Mouse (Mus musculus) intestine, embryonic 16.5 days (tissue): ENCODE measurements around the gene Lef1. TPM values are rescaled to one million over a fixed set of nuclear protein-coding genes. Genes with fewer than 3 reads are reported as not detected.

ENCODE experiments used
- ATAC-seq: fragments of 200-750 bp; cut with Nextera tagmentation; 2 replicates; pipeline ENCODE4 v1.8.0; 2017; ENCODE audit warnings: moderate TSS enrichment, moderate library complexity
- H3K27ac ChIP-seq: fragments of 300-500 bp; sonication (generic); 2 replicates; pipeline ENCODE4 v1.5.1; 2014; ENCODE audit warnings: mild to moderate bottlenecking, low read length
- H3K27me3 ChIP-seq: fragments of 300-500 bp; sonication (generic); replicated peaks from 2 replicates; pipeline ENCODE4 v1.6.1; 2014; ENCODE audit warnings: low read length, control low read depth, mixed read lengths; ENCODE audit not compliant: control insufficient read depth, insufficient read depth
- H3K36me3 ChIP-seq: fragments of 300-500 bp; sonication (generic); 2 replicates; pipeline ENCODE4 v1.6.1; 2014; ENCODE audit warnings: low read length, control low read depth; ENCODE audit not compliant: control insufficient read depth, insufficient read depth
- H3K4me1 ChIP-seq: fragments of 300-500 bp; sonication (generic); 2 replicates; pipeline ENCODE4 v1.6.1; 2014; ENCODE audit warnings: low read length, control low read depth, mixed read lengths; ENCODE audit not compliant: control insufficient read depth, insufficient read depth
- H3K4me2 ChIP-seq: fragments of 300-500 bp; sonication (generic); 2 replicates; pipeline ENCODE4 v1.6.1; 2014; ENCODE audit warnings: low read depth, low read length, control low read depth
- H3K4me3 ChIP-seq: fragments of 300-500 bp; sonication (generic); 2 replicates; pipeline ENCODE4 v1.5.1; 2014; ENCODE audit warnings: mild to moderate bottlenecking, low read length
- H3K9ac ChIP-seq: fragments of 300-500 bp; sonication (generic); 2 replicates; pipeline ENCODE4 v1.6.1; 2014; ENCODE audit warnings: low read depth, low read length
- H3K9me3 ChIP-seq: fragments of 300-500 bp; sonication (generic); 2 replicates; pipeline ENCODE4 v1.6.1; 2016; ENCODE audit warnings: low read length, control low read depth; ENCODE audit not compliant: control insufficient read depth
- WGBS: fragments of 180-500 bp; shearing (Covaris S2); extraction: QIAGEN DNeasy Blood & Tissue Kit; methylation state at CpG from one replicate; pipeline ENCODE4 v1.1.7; 2014; 5-methylcytosine and 5-hydroxymethylcytosine counted together
- polyA plus RNA-seq: library from polyadenylated mRNA; unstranded; fragments of >200 nt; fragmentation: Nextera tagmentation; extraction: Ambion mirVana; gene quantifications from 2 replicates; pipeline ENCODE4 v1.2.1, GENCODE M21; 2015

Gene Lef1
- polyA plus RNA-seq, 1 experiment from 2014 or later: 0.31 TPM

- H3K9ac ChIP-seq: no peak overlapping the region
- 0 out of 2 replicates have a peak, but pooled peaks cover 6% of the 10 kb centered on the region for H3K36me3 ChIP-seq
- H3K27me3 ChIP-seq: no peaks in the 10 kb centered on the region
- no peak for ATAC-seq
- no peaks in the 10 kb centered on the region for H3K9me3 ChIP-seq
- no peak overlapping the region for H3K4me3 ChIP-seq
- peaks cover 12% of the 10 kb centered on the region for H3K4me1 ChIP-seq
- H3K27ac ChIP-seq: no peak overlapping the region
- H3K4me2 ChIP-seq: no peak overlapping the region
- 88% methylated on average over 6 of the region's 6 CpGs for WGBS
These were observed 137.2 kb downstream of the Lef1 start for GRCm38 (mm10) chr3:131247447-131247846.

GRCm38 (mm10) chr3:131247851-131248250 lies 137.6 kb downstream of the Lef1 start:
- H3K9ac ChIP-seq: no peak overlapping the region
- H3K4me3 ChIP-seq: no peak overlapping the region
- H3K9me3 ChIP-seq: no peaks in the 10 kb centered on the region
- H3K4me2 ChIP-seq: no peak overlapping the region
- 0 out of 2 replicates have a peak, but pooled peaks cover 6% of the 10 kb centered on the region for H3K36me3 ChIP-seq
- WGBS: 77% methylated on average over 5 of the region's 5 CpGs
- peaks cover 12% of the 10 kb centered on the region for H3K4me1 ChIP-seq
- no peak overlapping the region for H3K27ac ChIP-seq
- ATAC-seq: no peak
- no peaks in the 10 kb centered on the region for H3K27me3 ChIP-seq

- no peak for ATAC-seq
- no peak overlapping the region for H3K27ac ChIP-seq
- no peaks in the 10 kb centered on the region; the same call in 1 of the 2 replicates for H3K9me3 ChIP-seq
- H3K4me3 ChIP-seq: no peak overlapping the region
- H3K36me3 ChIP-seq: peaks cover 6% of the 10 kb centered on the region; the same call in 1 of the 2 replicates
- no peaks in the 10 kb centered on the region for H3K27me3 ChIP-seq
- no peak overlapping the region for H3K4me2 ChIP-seq
- no peak overlapping the region for H3K9ac ChIP-seq
- WGBS: 76% methylated on average over 10 of the region's 10 CpGs
- H3K4me1 ChIP-seq: peaks cover 12% of the 10 kb centered on the region
These were observed 138.2 kb downstream of the Lef1 start for GRCm38 (mm10) chr3:131248444-131248843.

GRCm38 (mm10) chr3:131250283-131250682 lies 140.0 kb downstream of the Lef1 start:
- Histone ChIP-seq H3K4me3 (no peak overlapping the region), H3K4me2 (no peak overlapping the region), H3K9ac (no peak overlapping the region), H3K27ac (peak overlapping the region; percentile 25; the same call in 1 of the 2 replicates), H3K27me3 (no peaks in the 10 kb centered on the region), H3K4me1 (peaks cover 12% of the 10 kb centered on the region), H3K9me3 (no peaks in the 10 kb centered on the region; the same call in 1 of the 2 replicates), H3K36me3 (peaks cover 14% of the 10 kb centered on the region; the same call in 1 of the 2 replicates)
- 63% methylated on average over 2 of the region's 2 CpGs for WGBS
- ATAC-seq: 0 out of 2 replicates have a peak, but pooled peaks have one; percentile 20

GRCm38 (mm10) chr3:131250978-131251377 lies 140.7 kb downstream of the Lef1 start:
- no peak overlapping the region for H3K4me3 ChIP-seq
- no peak overlapping the region for H3K4me2 ChIP-seq
- no peaks in the 10 kb centered on the region for H3K27me3 ChIP-seq
- H3K9ac ChIP-seq: no peak overlapping the region
- ATAC-seq: no peak
- peaks cover 12% of the 10 kb centered on the region; the same call in 1 of the 2 replicates for H3K4me1 ChIP-seq
- WGBS: 84% methylated on average over 13 of the region's 13 CpGs
- H3K36me3 ChIP-seq: peaks cover 14% of the 10 kb centered on the region; the same call in 1 of the 2 replicates
- H3K27ac ChIP-seq: peak overlapping the region; percentile 25; the same call in 1 of the 2 replicates
- H3K9me3 ChIP-seq: no peaks in the 10 kb centered on the region; the same call in 1 of the 2 replicates

GRCm38 (mm10) chr3:131251601-131252000 lies 141.3 kb downstream of the Lef1 start:
- peaks cover 12% of the 10 kb centered on the region; the same call in 1 of the 2 replicates for H3K4me1 ChIP-seq
- H3K9me3 ChIP-seq: no peaks in the 10 kb centered on the region; the same call in 1 of the 2 replicates
- H3K9ac ChIP-seq: no peak overlapping the region
- no peak for ATAC-seq
- no peaks in the 10 kb centered on the region for H3K27me3 ChIP-seq
- H3K27ac ChIP-seq: no peak overlapping the region
- H3K36me3 ChIP-seq: peaks cover 14% of the 10 kb centered on the region; the same call in 1 of the 2 replicates
- no peak overlapping the region for H3K4me2 ChIP-seq
- WGBS: 88% methylated on average over 7 of the region's 7 CpGs
- H3K4me3 ChIP-seq: no peak overlapping the region

GRCm38 (mm10) chr3:131254991-131255390 lies 144.7 kb downstream of the Lef1 start:
- H3K9me3 ChIP-seq: no peaks in the 10 kb centered on the region; the same call in 1 of the 2 replicates
- no peak for ATAC-seq
- H3K9ac ChIP-seq: no peak overlapping the region
- H3K36me3 ChIP-seq: peaks cover 8% of the 10 kb centered on the region; the same call in 1 of the 2 replicates
- H3K27me3 ChIP-seq: no peaks in the 10 kb centered on the region
- WGBS: 94% methylated on average over 4 of the region's 4 CpGs
- H3K4me1 ChIP-seq: 0 out of 2 replicates have a peak, but pooled peaks cover 8% of the 10 kb centered on the region
- no peak overlapping the region for H3K4me3 ChIP-seq
- no peak overlapping the region for H3K4me2 ChIP-seq
- H3K27ac ChIP-seq: no peak overlapping the region

- WGBS: 79% methylated on average over 3 of the region's 3 CpGs
- Histone ChIP-seq H3K4me3 (no peak overlapping the region), H3K36me3 (peaks cover 10% of the 10 kb centered on the region; the same call in 1 of the 2 replicates), H3K4me2 (no peak overlapping the region), H3K27ac (no peak overlapping the region), H3K27me3 (no peaks in the 10 kb centered on the region), H3K9me3 (peaks cover under 1% of the 10 kb centered on the region; the same call in 1 of the 2 replicates), H3K4me1 (0 out of 2 replicates have a peak, but pooled peaks cover 6% of the 10 kb centered on the region), H3K9ac (no peak overlapping the region)
- ATAC-seq: peak; percentile 77
These were observed 145.2 kb downstream of the Lef1 start for GRCm38 (mm10) chr3:131255399-131255981.

- peaks cover 19% of the 10 kb centered on the region for H3K36me3 ChIP-seq
- H3K4me3 ChIP-seq: no peak overlapping the region
- H3K4me1 ChIP-seq: no peaks in the 10 kb centered on the region
- 88% methylated on average over 3 of the region's 3 CpGs for WGBS
- H3K9me3 ChIP-seq: peaks cover 7% of the 10 kb centered on the region; the same call in 1 of the 2 replicates
- no peak for ATAC-seq
- H3K4me2 ChIP-seq: no peak overlapping the region
- H3K27ac ChIP-seq: no peak overlapping the region
- H3K9ac ChIP-seq: no peak overlapping the region
- no peaks in the 10 kb centered on the region for H3K27me3 ChIP-seq
These were observed 148.7 kb downstream of the Lef1 start for GRCm38 (mm10) chr3:131258921-131259320.
